Mouse (Mus musculus): ENCODE results near the gene Trim28. TPM values are rescaled to one million over a fixed set of nuclear protein-coding genes. Genes with fewer than 3 reads are reported as not detected.

The Trim28 gene
- total and polyA plus RNA-seq, 3 experiments = 104 to 1,160 (median 702) TPM

Other genes starting within 250 kb of the Trim28 start
- gene Zscan18, start 195.5 kb upstream of the Trim28 start, total RNA-seq (2012; rRNA removed) = not detected in 2 replicates
- under 1 TPM in 1 of 2 experiments, not detected in 1; 0.04 TPM for gene Zscan18, start 195.5 kb upstream of the Trim28 start, polyA plus RNA-seq (2012; ENCODE audit: insufficient read depth in 1 of 2, insufficient read length in 2 of 2, low read depth in 1 of 2, low replicate concordance in 2 of 2, missing spikeins in 1 of 2)
- gene Zfp329, start 180.3 kb upstream of the Trim28 start, total RNA-seq (2012; rRNA removed) = 2.8 and 3.2 TPM in 2 replicates
- gene Zfp329, start 180.3 kb upstream of the Trim28 start, polyA plus RNA-seq (2012; ENCODE audit: insufficient read depth in 1 of 2, insufficient read length in 2 of 2, low read depth in 1 of 2, low replicate concordance in 2 of 2, missing spikeins in 1 of 2) = 1 to 10 TPM in 1 of 2 experiments, not detected in 1; 3.4 TPM
- gene Zfp110, start 164.4 kb upstream of the Trim28 start, total RNA-seq (2012; rRNA removed) = 27.5 and 28.2 TPM in 2 replicates
- 10 to 100 TPM; 17.0 to 86.6 TPM for gene Zfp110, start 164.4 kb upstream of the Trim28 start, polyA plus RNA-seq (2012; ENCODE audit: insufficient read depth in 1 of 2, insufficient read length in 2 of 2, low read depth in 1 of 2, low replicate concordance in 2 of 2, missing spikeins in 1 of 2)
- gene Zfp128, start 117.9 kb upstream of the Trim28 start, total RNA-seq (2012; rRNA removed) = 1.1 TPM in 2 replicates
- gene Zfp128, start 117.9 kb upstream of the Trim28 start, polyA plus RNA-seq (2012; ENCODE audit: insufficient read depth in 1 of 2, insufficient read length in 2 of 2, low read depth in 1 of 2, low replicate concordance in 2 of 2, missing spikeins in 1 of 2) = 1 to 10 TPM in 1 of 2 experiments, not detected in 1; 1.5 TPM
- gene Zscan22, start 101.3 kb upstream of the Trim28 start, total RNA-seq (2012; rRNA removed) = 1.3 and 2.5 TPM in 2 replicates
- gene Zscan22, start 101.3 kb upstream of the Trim28 start, polyA plus RNA-seq (2012; ENCODE audit: insufficient read depth in 1 of 2, insufficient read length in 2 of 2, low read depth in 1 of 2, low replicate concordance in 2 of 2, missing spikeins in 1 of 2) = 1 to 10 TPM in 1 of 2 experiments, not detected in 1; 7.1 TPM
- gene Rps5, start 76.8 kb upstream of the Trim28 start, total RNA-seq (2012; rRNA removed) = 3,873 and 4,196 TPM in 2 replicates
- 1,000 to 10,000 TPM in 1 of 2 experiments, 100 to 1,000 TPM in 1; 960 to 2,915 TPM for gene Rps5, start 76.8 kb upstream of the Trim28 start, polyA plus RNA-seq (2012; ENCODE audit: insufficient read depth in 1 of 2, insufficient read length in 2 of 2, low read depth in 1 of 2, low replicate concordance in 2 of 2, missing spikeins in 1 of 2)
- 0.89 and 1.0 TPM in 2 replicates for gene Rnf225, start 71.7 kb upstream of the Trim28 start, total RNA-seq (2012; rRNA removed)
- gene Rnf225, start 71.7 kb upstream of the Trim28 start, polyA plus RNA-seq (2012; ENCODE audit: insufficient read depth in 1 of 2, insufficient read length in 2 of 2, low read depth in 1 of 2, low replicate concordance in 2 of 2, missing spikeins in 1 of 2) = 1 to 10 TPM in 1 of 2 experiments, not detected in 1; 2.3 TPM
- 5.9 and 9.9 TPM in 2 replicates for gene Zfp324, start 33.3 kb upstream of the Trim28 start, total RNA-seq (2012; rRNA removed)
- gene Zfp324, start 33.3 kb upstream of the Trim28 start, polyA plus RNA-seq (2012; ENCODE audit: insufficient read depth in 1 of 2, insufficient read length in 2 of 2, low read depth in 1 of 2, low replicate concordance in 2 of 2, missing spikeins in 1 of 2) = 1 to 10 TPM in 1 of 2 experiments, not detected in 1; 5.2 TPM
- 3.4 TPM in 2 replicates for gene Zfp446, start 21.3 kb upstream of the Trim28 start, total RNA-seq (2012; rRNA removed)
- 1 to 10 TPM in 1 of 2 experiments, not detected in 1; 4.9 TPM for gene Zfp446, start 21.3 kb upstream of the Trim28 start, polyA plus RNA-seq (2012; ENCODE audit: insufficient read depth in 1 of 2, insufficient read length in 2 of 2, low read depth in 1 of 2, low replicate concordance in 2 of 2, missing spikeins in 1 of 2)
- gene Slc27a5, start 922 bp upstream of the Trim28 start, total RNA-seq (2012; rRNA removed) = not detected in 2 replicates
- under 1 TPM in 1 of 2 experiments, not detected in 1; 0.13 TPM for gene Slc27a5, start 922 bp upstream of the Trim28 start, polyA plus RNA-seq (2012; ENCODE audit: insufficient read depth in 1 of 2, insufficient read length in 2 of 2, low read depth in 1 of 2, low replicate concordance in 2 of 2, missing spikeins in 1 of 2)
- gene Zbtb45, start 10.9 kb downstream of the Trim28 start, total RNA-seq (2012; rRNA removed) = 15.8 and 16.8 TPM in 2 replicates
- gene Zbtb45, start 10.9 kb downstream of the Trim28 start, polyA plus RNA-seq (2012; ENCODE audit: insufficient read depth in 1 of 2, insufficient read length in 2 of 2, low read depth in 1 of 2, low replicate concordance in 2 of 2, missing spikeins in 1 of 2) = 10 to 100 TPM in 1 of 2 experiments, not detected in 1; 36.3 TPM
- gene Chmp2a, start 35.7 kb downstream of the Trim28 start, total RNA-seq (2012; rRNA removed) = 94.9 and 100 TPM in 2 replicates
- gene Chmp2a, start 35.7 kb downstream of the Trim28 start, polyA plus RNA-seq (2012; ENCODE audit: insufficient read depth in 1 of 2, insufficient read length in 2 of 2, low read depth in 1 of 2, low replicate concordance in 2 of 2, missing spikeins in 1 of 2) = 100 to 1,000 TPM in 1 of 2 experiments, not detected in 1; 180 TPM
- 134 and 148 TPM in 2 replicates for gene Ube2m, start 39.2 kb downstream of the Trim28 start, total RNA-seq (2012; rRNA removed)
- 100 to 1,000 TPM in 1 of 2 experiments, not detected in 1; 336 TPM for gene Ube2m, start 39.2 kb downstream of the Trim28 start, polyA plus RNA-seq (2012; ENCODE audit: insufficient read depth in 1 of 2, insufficient read length in 2 of 2, low read depth in 1 of 2, low replicate concordance in 2 of 2, missing spikeins in 1 of 2)
- 0.77 and 0.85 TPM in 2 replicates for gene Mzf1, start 55.6 kb downstream of the Trim28 start, total RNA-seq (2012; rRNA removed)
- 1 to 10 TPM in 1 of 2 experiments, not detected in 1; 2.4 TPM for gene Mzf1, start 55.6 kb downstream of the Trim28 start, polyA plus RNA-seq (2012; ENCODE audit: insufficient read depth in 1 of 2, insufficient read length in 2 of 2, low read depth in 1 of 2, low replicate concordance in 2 of 2, missing spikeins in 1 of 2)
- not detected in 2 replicates for gene Vmn1r85, start 96.1 kb downstream of the Trim28 start, total RNA-seq (2012; rRNA removed)
- gene Vmn1r85, start 96.1 kb downstream of the Trim28 start, polyA plus RNA-seq (2012; ENCODE audit: insufficient read depth in 1 of 2, insufficient read length in 2 of 2, low read depth in 1 of 2, low replicate concordance in 2 of 2, missing spikeins in 1 of 2) = not detected
- gene Vmn1r86, start 120.8 kb downstream of the Trim28 start, total RNA-seq (2012; rRNA removed) = not detected in 2 replicates
- gene Vmn1r86, start 120.8 kb downstream of the Trim28 start, polyA plus RNA-seq (2012; ENCODE audit: insufficient read depth in 1 of 2, insufficient read length in 2 of 2, low read depth in 1 of 2, low replicate concordance in 2 of 2, missing spikeins in 1 of 2) = not detected
- not detected in 2 replicates for gene Vmn1r87, start 141.0 kb downstream of the Trim28 start, total RNA-seq (2012; rRNA removed)
- gene Vmn1r87, start 141.0 kb downstream of the Trim28 start, polyA plus RNA-seq (2012; ENCODE audit: insufficient read depth in 1 of 2, insufficient read length in 2 of 2, low read depth in 1 of 2, low replicate concordance in 2 of 2, missing spikeins in 1 of 2) = under 1 TPM in 1 of 2 experiments, not detected in 1; 0.01 TPM
- 0.04 TPM in 1 of 2 replicates, not detected in the other for gene Vmn1r88, start 160.5 kb downstream of the Trim28 start, total RNA-seq (2012; rRNA removed)
- gene Vmn1r88, start 160.5 kb downstream of the Trim28 start, polyA plus RNA-seq (2012; ENCODE audit: insufficient read depth in 1 of 2, insufficient read length in 2 of 2, low read depth in 1 of 2, low replicate concordance in 2 of 2, missing spikeins in 1 of 2) = not detected
- gene Vmn1r89, start 213.9 kb downstream of the Trim28 start, total RNA-seq (2012; rRNA removed) = not detected in 2 replicates
- gene Vmn1r89, start 213.9 kb downstream of the Trim28 start, polyA plus RNA-seq (2012; ENCODE audit: insufficient read depth in 1 of 2, insufficient read length in 2 of 2, low read depth in 1 of 2, low replicate concordance in 2 of 2, missing spikeins in 1 of 2) = not detected

Data from MEL (cell line).